Mouse (Mus musculus): ENCODE results near the gene Rnf25. TPM values are rescaled to one million over a fixed set of nuclear protein-coding genes. Genes with fewer than 3 reads are reported as not detected.

Gene Rnf25
- polyA plus RNA-seq, 1 experiment from 2014 or later: 9.8 TPM

- no peak for ATAC-seq (ENCODE audit: low FRiP score, low TSS enrichment)
- Histone ChIP-seq H3K9ac (replicated peaks; ENCODE audit: low read length) (no peak overlapping the region), H3K36me3 (ENCODE audit: control insufficient read depth, insufficient read depth, low read length) (peaks cover 82% of the 10 kb centered on the region), H3K27ac (replicated peaks; ENCODE audit: low read depth, low read length) (no peak overlapping the region), H3K4me3 (replicated peaks; ENCODE audit: low read depth, low read length) (no peak overlapping the region), H3K27me3 (ENCODE audit: control insufficient read depth, insufficient read depth, low read length) (no peaks in the 10 kb centered on the region), H3K4me1 (ENCODE audit: control insufficient read depth, insufficient read depth, low read length) (no peaks in the 10 kb centered on the region), H3K9me3 (ENCODE audit: control insufficient read depth, low read length) (no peaks in the 10 kb centered on the region), H3K4me2 (ENCODE audit: low read length) (no peak overlapping the region)
- DNase-seq: no peak
- WGBS: 93% methylated on average over 8 of the region's 8 CpGs
Observed at GRCm38 (mm10) chr1:74594434-74594833, 6.8 kb downstream of the Rnf25 start.

DNA sequence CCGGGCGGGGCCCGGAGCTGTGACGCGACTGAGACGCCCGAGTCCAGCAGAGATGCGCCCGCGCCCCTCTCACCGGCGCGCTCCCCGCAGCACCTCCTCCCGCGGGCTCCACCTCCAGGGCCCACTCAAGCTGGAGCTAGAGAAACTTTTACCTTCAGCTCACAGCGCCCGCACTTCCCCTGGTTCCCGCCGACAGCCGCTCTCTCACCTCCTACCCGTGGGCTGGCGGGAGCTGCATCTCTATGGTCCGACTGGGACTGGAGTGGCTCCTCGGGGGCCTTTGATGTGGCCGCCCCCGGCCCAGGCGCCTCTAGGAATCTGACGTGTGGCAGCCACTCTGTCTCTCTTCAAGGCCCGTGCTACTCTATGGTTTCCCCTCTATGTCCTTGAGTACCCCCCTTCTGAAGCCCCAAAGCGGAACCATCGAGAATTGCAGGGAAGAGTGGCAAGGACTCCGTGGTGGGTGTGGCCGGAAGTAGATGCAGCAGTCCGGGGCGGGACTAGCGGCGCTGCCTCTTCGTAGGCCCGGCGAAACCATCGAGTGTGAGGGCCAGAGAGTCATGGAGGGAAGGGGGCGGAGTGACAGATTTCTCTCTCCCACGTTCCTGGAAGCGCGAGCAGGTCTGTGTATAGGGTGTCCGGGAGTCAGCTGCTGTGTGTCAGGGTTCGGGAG lies 13.3 kb downstream of the Rnf25 start, which contains the start of the genes Zfp142 and Bcs1l:
Zfp142 (minus strand) TSS at position 474 of the 673 bp plus-strand sequence.
Bcs1l (plus strand) TSS at position 517 of the 673 bp plus-strand sequence.
- peak; percentile 98 for ATAC-seq (ENCODE audit: low FRiP score, low TSS enrichment)
- peak within 1 kb of the TSS; percentile 80 for H3K4me2 ChIP-seq (ENCODE audit: low read length)
- H3K9me3 ChIP-seq (ENCODE audit: control insufficient read depth, low read length): no peaks in the 10 kb centered on the region
- H3K4me1 ChIP-seq (ENCODE audit: control insufficient read depth, insufficient read depth, low read length): peaks cover 12% of the 10 kb centered on the region; the same call in 1 of the 2 replicates
- peak within 1 kb of the TSS; percentile 85 for H3K27ac ChIP-seq (replicated peaks; ENCODE audit: low read depth, low read length)
- H3K4me3 ChIP-seq (replicated peaks; ENCODE audit: low read depth, low read length): peak within 1 kb of the TSS; percentile 65
- H3K27me3 ChIP-seq (ENCODE audit: control insufficient read depth, insufficient read depth, low read length): no peaks in the 10 kb centered on the region
- DNase-seq: peak; percentile 99
- WGBS: under 1% methylated on average over 47 of the region's 48 CpGs
- H3K36me3 ChIP-seq (ENCODE audit: control insufficient read depth, insufficient read depth, low read length): peaks cover 40% of the 10 kb centered on the region
- peak within 1 kb of the TSS; percentile 75 for H3K9ac ChIP-seq (replicated peaks; ENCODE audit: low read length)

GRCm38 (mm10) chr1:74587233-74587772 lies 13.9 kb downstream of the Rnf25 start:
- Histone ChIP-seq H3K9me3 (ENCODE audit: control insufficient read depth, low read length) (no peaks in the 10 kb centered on the region), H3K27me3 (ENCODE audit: control insufficient read depth, insufficient read depth, low read length) (no peaks in the 10 kb centered on the region), H3K4me1 (ENCODE audit: control insufficient read depth, insufficient read depth, low read length) (peaks cover 12% of the 10 kb centered on the region; the same call in 1 of the 2 replicates), H3K36me3 (ENCODE audit: control insufficient read depth, insufficient read depth, low read length) (peaks cover 37% of the 10 kb centered on the region), H3K27ac (replicated peaks; ENCODE audit: low read depth, low read length) (peak overlapping the region; percentile 85), H3K4me2 (ENCODE audit: low read length) (peak overlapping the region; percentile 80), H3K4me3 (replicated peaks; ENCODE audit: low read depth, low read length) (peak overlapping the region; percentile 65), H3K9ac (replicated peaks; ENCODE audit: low read length) (peak overlapping the region; percentile 75)
- ATAC-seq (ENCODE audit: low FRiP score, low TSS enrichment): no peak
- under 1% methylated on average over 24 of the region's 24 CpGs for WGBS
- DNase-seq: no peak

DNA sequence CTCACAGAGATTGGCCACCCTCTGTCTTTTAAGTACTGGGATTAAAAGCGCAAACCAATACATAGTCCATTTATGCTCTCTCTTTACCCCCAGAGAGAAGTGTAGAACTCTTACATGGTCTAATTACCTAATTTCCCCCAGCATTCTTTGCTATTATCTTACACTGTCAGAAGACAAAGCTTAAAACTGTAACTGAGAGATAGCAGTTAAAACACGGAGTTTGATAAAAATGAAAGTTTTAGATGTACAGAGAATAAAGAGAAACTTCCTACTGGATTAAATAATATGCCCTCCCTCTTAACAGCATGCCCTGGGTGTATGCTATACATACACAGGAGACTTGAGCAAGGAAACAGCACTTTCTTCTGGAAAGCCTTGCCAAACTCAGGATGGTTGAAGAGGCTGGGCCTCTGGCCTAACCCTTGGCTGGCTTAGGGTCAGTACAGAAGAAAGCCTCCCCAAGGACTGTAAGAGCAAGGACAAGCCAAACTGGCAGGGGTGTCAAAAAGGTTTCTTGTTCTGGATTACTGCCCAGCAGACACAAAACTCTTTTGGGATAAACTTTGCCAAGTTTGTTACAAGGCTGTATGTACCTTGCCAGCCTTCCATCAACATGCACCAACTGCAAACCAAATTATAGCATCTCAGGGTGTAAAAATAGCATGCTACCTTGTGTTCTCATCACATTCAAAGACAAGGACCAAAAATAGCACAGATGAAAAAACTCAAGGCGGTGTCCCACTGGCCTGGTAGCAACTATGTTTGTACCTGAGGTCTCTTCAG lies 16.4 kb downstream of the Rnf25 start:
- H3K27ac ChIP-seq (replicated peaks; ENCODE audit: low read depth, low read length): no peak overlapping the region
- no peak overlapping the region for H3K4me3 ChIP-seq (replicated peaks; ENCODE audit: low read depth, low read length)
- ATAC-seq (ENCODE audit: low FRiP score, low TSS enrichment) (no peak), DNase-seq (no peak)
- H3K9ac ChIP-seq (replicated peaks; ENCODE audit: low read length): no peak overlapping the region
- H3K9me3 ChIP-seq (ENCODE audit: control insufficient read depth, low read length): no peaks in the 10 kb centered on the region
- H3K36me3 ChIP-seq (ENCODE audit: control insufficient read depth, insufficient read depth, low read length): peaks cover 22% of the 10 kb centered on the region
- H3K4me2 ChIP-seq (ENCODE audit: low read length): no peak overlapping the region
- 97% methylated on average over 3 of the region's 3 CpGs for WGBS
- peaks cover 12% of the 10 kb centered on the region; the same call in 1 of the 2 replicates for H3K4me1 ChIP-seq (ENCODE audit: control insufficient read depth, insufficient read depth, low read length)
- H3K27me3 ChIP-seq (ENCODE audit: control insufficient read depth, insufficient read depth, low read length): no peaks in the 10 kb centered on the region

- Histone ChIP-seq H3K4me2 (ENCODE audit: low read length) (no peak overlapping the region), H3K27ac (replicated peaks; ENCODE audit: low read depth, low read length) (no peak overlapping the region), H3K4me3 (replicated peaks; ENCODE audit: low read depth, low read length) (no peak overlapping the region), H3K4me1 (ENCODE audit: control insufficient read depth, insufficient read depth, low read length) (peaks cover 9% of the 10 kb centered on the region; the same call in 1 of the 2 replicates), H3K36me3 (ENCODE audit: control insufficient read depth, insufficient read depth, low read length) (peaks cover 44% of the 10 kb centered on the region), H3K27me3 (ENCODE audit: control insufficient read depth, insufficient read depth, low read length) (no peaks in the 10 kb centered on the region), H3K9ac (replicated peaks; ENCODE audit: low read length) (no peak overlapping the region), H3K9me3 (ENCODE audit: control insufficient read depth, low read length) (no peaks in the 10 kb centered on the region)
- 76% methylated on average over 3 of the region's 3 CpGs for WGBS
- ATAC-seq (ENCODE audit: low FRiP score, low TSS enrichment): no peak
- no peak for DNase-seq
Observed at GRCm38 (mm10) chr1:74582621-74583020, 18.6 kb downstream of the Rnf25 start.

- Histone ChIP-seq H3K27ac (replicated peaks; ENCODE audit: low read depth, low read length) (no peak overlapping the region), H3K4me2 (ENCODE audit: low read length) (no peak overlapping the region), H3K9me3 (ENCODE audit: control insufficient read depth, low read length) (no peaks in the 10 kb centered on the region), H3K4me3 (replicated peaks; ENCODE audit: low read depth, low read length) (no peak overlapping the region), H3K27me3 (ENCODE audit: control insufficient read depth, insufficient read depth, low read length) (no peaks in the 10 kb centered on the region), H3K36me3 (ENCODE audit: control insufficient read depth, insufficient read depth, low read length) (peaks cover 95% of the 10 kb centered on the region), H3K9ac (replicated peaks; ENCODE audit: low read length) (no peak overlapping the region), H3K4me1 (ENCODE audit: control insufficient read depth, insufficient read depth, low read length) (no peaks in the 10 kb centered on the region)
- ATAC-seq (ENCODE audit: low FRiP score, low TSS enrichment) (no peak), DNase-seq (no peak)
- 92% methylated on average over 29 of the region's 29 CpGs for WGBS
Observed at GRCm38 (mm10) chr1:74569739-74570719, 31.2 kb downstream of the Rnf25 start.

DNA sequence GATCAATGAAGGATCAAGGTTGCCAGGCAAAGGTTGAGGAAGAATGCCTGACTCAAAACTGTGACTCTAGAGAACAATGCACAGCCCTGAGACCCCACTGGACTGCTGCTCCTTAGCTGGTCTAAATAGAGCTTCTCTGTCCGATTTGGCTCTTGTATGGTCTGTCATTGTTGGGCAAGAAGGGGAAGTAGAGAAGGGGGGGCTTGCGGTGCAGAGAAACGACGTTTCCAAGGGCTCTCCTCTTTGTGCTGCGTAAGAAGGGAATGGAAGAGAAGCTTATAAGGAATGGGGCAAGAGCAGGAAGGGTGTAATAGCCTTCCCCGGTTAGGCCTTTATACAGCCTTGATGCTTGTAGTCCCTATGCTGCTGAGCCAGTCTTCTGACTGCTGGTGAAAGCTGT lies 35.4 kb downstream of the Rnf25 start:
- WGBS: 50% methylated on average over 6 of the region's 6 CpGs
- no peak overlapping the region for H3K4me2 ChIP-seq (ENCODE audit: low read length)
- ATAC-seq (ENCODE audit: low FRiP score, low TSS enrichment) (no peak), DNase-seq (no peak)
- peaks cover 76% of the 10 kb centered on the region for H3K36me3 ChIP-seq (ENCODE audit: control insufficient read depth, insufficient read depth, low read length)
- H3K9ac ChIP-seq (replicated peaks; ENCODE audit: low read length): no peak overlapping the region
- H3K9me3 ChIP-seq (ENCODE audit: control insufficient read depth, low read length): no peaks in the 10 kb centered on the region
- H3K27ac ChIP-seq (replicated peaks; ENCODE audit: low read depth, low read length): no peak overlapping the region
- no peaks in the 10 kb centered on the region for H3K27me3 ChIP-seq (ENCODE audit: control insufficient read depth, insufficient read depth, low read length)
- no peaks in the 10 kb centered on the region for H3K4me1 ChIP-seq (ENCODE audit: control insufficient read depth, insufficient read depth, low read length)
- no peak overlapping the region for H3K4me3 ChIP-seq (replicated peaks; ENCODE audit: low read depth, low read length)

DNA sequence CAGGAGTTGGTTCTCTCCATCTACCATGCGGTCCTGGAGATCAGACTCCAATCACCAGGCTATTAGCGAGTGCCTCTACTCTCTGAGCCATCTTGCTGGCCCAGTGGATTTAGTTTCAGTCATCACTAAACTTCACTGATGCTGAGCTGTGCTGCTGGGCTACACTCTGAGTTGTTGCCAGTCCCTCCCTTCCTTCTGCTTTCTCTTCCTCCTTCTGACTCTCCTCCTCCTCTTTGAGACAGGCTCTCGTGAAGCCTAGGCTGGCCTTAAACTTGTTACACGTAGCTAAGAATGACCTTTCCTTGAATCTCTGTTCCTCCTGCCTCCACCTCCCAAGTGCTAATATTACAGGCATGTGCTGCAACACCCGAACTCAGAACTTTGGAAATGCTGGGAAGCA lies 42.1 kb downstream of the Rnf25 start:
- WGBS: 86% methylated on average over 5 of the region's 5 CpGs
- ATAC-seq (ENCODE audit: low FRiP score, low TSS enrichment) (no peak), DNase-seq (no peak)
- no peak overlapping the region for H3K27ac ChIP-seq (replicated peaks; ENCODE audit: low read depth, low read length)
- no peak overlapping the region for H3K4me2 ChIP-seq (ENCODE audit: low read length)
- no peaks in the 10 kb centered on the region for H3K4me1 ChIP-seq (ENCODE audit: control insufficient read depth, insufficient read depth, low read length)
- no peaks in the 10 kb centered on the region for H3K9me3 ChIP-seq (ENCODE audit: control insufficient read depth, low read length)
- H3K36me3 ChIP-seq (ENCODE audit: control insufficient read depth, insufficient read depth, low read length): peaks cover 13% of the 10 kb centered on the region; the same call in 1 of the 2 replicates
- no peak overlapping the region for H3K9ac ChIP-seq (replicated peaks; ENCODE audit: low read length)
- no peaks in the 10 kb centered on the region for H3K27me3 ChIP-seq (ENCODE audit: control insufficient read depth, insufficient read depth, low read length)
- H3K4me3 ChIP-seq (replicated peaks; ENCODE audit: low read depth, low read length): no peak overlapping the region
